Mouse (Mus musculus): Measurements from ENCODE around the gene Ddx20.

DNA sequence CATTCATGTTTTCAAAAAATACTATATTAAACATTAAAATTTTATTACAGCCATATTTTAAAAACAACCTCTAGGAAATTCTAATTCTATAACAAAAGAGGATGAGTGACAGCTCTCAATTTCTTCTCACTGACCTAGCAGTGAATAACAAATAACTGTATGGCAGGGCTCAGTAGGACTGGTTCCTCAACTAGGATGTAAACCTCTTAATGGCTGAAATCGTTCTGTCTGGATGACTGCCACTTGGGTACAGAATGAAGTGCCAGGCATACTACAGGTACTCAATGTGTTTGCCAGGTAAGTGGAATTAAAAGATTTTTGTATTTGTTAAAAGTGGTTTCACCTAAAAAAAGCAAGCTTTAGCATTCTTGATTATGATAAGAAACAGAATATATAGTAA is 48.8 kb upstream of the Ddx20 start:
- TF ChIP-seq CTCF (IDR thresholded peaks at IDR 0.05; ENCODE audit: borderline replicate concordance, extremely low read depth, insufficient read depth, insufficient read length) (no peak), POLR2A (IDR thresholded peaks at IDR 0.05; ENCODE audit: borderline replicate concordance, extremely low read depth, insufficient read depth, insufficient read length, poor library complexity, severe bottlenecking) (no peak)
